Mouse (Mus musculus): Measurements from ENCODE around the gene Ndufa4l2. TPM values are rescaled to one million over a fixed set of nuclear protein-coding genes. Genes with fewer than 3 reads are reported as not detected.

The Ndufa4l2 gene
- total RNA-seq, 2 experiments from 2014 or later = 6.0 to 7.0 TPM

DNA sequence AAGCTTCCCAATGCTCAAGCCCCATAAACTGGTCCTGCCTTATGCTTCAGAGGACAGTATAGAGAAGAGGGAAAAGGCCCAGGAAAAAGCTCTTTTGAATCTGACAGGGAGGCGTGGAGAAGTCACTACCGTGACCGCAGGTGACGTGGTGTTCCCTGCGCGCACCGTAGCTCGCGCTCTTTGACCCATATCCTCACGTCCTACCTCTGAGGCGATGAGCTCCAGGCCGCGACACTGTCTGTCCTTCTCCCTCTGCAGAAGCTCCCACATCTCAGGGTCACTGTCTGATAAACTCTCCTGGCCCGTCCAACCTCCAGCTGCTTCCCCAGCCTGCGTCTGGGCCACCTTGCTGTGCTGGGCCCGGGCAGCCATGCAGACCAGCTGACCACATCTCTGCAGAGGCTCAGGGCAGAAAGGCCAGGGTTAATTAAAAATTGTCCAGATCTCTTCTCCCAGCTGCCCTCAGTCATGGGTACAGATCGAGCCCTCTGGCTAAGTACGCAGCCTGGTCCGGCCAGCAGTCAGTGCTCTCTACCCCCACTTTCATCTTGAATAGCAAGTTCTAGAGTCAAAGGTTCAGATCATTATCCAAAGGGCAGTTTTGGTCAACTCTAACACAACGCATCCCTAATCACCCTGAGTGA is 6.1 kb downstream of the Ndufa4l2 start:
- intact Hi-C loops (cut with DNase I) = no loop called here

DNA sequence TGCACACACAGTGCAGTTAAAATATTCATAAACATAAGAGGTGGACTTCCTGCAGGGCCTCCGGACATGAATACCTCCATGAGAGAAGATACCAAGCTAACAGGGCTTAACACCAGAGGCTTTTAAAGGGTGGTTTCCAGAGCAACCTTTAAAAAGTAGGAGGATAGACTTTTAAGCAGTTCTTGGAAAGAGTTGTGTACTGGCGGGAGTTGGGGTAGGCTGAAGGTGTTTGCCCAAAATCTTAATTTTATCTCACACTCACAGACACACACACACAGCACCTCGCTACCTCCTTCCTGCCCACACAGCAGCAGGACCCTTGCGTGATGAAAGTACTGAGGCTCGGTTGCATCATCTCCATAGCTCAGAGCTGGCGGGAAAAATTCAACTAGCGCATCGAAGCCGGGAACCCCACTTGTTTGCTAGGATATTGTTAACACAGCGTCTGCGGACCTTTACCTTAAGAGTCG is 6.9 kb downstream of the Ndufa4l2 start:
- intact Hi-C loops (cut with DNase I) = no loop called here
- no peak for DNase-seq (ENCODE audit: extremely low spot score in 1 of 2, low spot score in 2 of 2)

More for the DNA sequence above, 6.1 kb downstream of the Ndufa4l2 start:
- DNase-seq (ENCODE audit: extremely low spot score in 1 of 2, low spot score in 2 of 2) = no peak

DNA sequence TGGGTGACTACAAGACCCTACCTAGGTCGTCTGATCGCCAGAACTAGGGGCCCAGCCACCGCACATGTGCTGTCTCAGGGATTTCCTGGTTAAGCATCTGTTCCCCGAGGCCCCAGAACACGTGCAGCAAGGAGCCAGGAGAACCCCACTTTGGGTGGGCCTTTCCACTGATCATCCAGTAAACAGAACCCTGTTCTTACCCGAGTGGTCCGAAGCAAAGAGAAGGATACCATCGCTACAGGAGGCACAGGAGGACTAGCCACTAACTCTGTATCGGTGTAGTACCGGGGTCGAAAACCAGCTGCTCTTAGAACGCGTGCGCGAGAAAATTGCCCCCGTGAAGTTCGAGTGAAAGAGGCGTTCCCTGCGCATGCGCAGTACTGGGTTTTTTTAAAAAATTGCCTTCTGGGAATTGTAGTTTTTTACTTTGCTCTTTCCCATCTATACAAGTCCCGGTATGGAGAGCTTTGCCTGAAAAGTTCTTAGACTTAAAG is 7.4 kb downstream of the Ndufa4l2 start, which contains the start of gene Shmt2:
Gene Shmt2, minus strand, starts transcription at position 357 of the 494 bp plus-strand sequence.
- DNase-seq (ENCODE audit: extremely low spot score in 1 of 2, low spot score in 2 of 2) = peak; percentile 86 to 89
- intact Hi-C loops (cut with DNase I) = no loop called here

DNA sequence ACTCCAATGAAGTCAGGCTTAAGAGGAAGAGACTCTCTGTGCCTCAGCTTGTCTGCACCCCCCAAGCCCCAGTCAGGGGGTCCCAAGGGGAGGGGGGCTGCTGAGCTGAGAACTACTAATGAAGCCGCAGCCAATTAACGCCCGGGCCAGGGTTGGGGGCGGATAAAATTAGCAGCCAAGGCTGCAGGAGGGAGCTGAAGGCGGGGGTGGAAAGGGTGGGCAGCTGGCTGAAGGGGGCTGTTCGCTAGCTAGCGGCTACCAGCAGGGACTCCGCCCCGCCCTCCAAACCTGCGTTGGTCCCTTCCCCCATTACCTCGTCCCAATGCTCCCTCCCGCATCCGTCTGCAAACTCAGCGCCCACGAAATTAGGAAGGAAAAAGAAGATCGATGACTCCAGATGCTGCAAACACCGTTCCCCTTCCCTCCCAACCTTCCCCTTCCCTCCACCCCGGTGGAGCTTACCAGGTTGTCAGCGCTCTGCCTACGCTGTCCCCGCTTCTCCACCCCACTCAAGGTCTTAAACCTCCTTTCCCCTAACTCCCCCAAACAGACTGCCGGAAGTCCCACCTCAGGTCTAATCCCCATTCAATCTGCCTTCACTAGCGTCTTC is 10.0 kb downstream of the Ndufa4l2 start:
- intact Hi-C loops (cut with DNase I) = no loop called here
- DNase-seq (ENCODE audit: extremely low spot score in 1 of 2, low spot score in 2 of 2) = peak in 1 of 2 experiments; percentile 43

DNA sequence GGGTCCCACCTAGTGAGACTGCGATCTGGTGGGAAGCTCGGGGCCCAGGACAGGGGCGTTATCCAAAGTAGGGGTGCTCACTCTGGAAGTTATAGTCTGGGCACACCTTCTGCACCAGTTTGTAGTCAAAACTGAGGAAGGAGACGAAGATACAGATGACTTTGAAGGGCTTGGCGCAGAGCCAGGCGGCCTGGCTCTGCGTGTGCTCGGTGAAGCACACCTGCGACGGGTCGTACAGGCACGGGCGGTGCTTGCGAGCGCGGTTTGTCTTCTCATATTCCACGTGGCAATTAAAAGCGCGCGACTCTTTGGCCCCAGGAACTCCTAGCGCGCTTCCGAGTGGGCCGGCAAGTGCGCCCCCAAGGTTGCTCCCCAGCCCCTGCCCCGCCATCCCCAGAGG is 11.3 kb downstream of the Ndufa4l2 start:
- DNase-seq (ENCODE audit: extremely low spot score in 1 of 2, low spot score in 2 of 2) = no peak
- intact Hi-C loops (cut with DNase I) = no loop called here

DNA sequence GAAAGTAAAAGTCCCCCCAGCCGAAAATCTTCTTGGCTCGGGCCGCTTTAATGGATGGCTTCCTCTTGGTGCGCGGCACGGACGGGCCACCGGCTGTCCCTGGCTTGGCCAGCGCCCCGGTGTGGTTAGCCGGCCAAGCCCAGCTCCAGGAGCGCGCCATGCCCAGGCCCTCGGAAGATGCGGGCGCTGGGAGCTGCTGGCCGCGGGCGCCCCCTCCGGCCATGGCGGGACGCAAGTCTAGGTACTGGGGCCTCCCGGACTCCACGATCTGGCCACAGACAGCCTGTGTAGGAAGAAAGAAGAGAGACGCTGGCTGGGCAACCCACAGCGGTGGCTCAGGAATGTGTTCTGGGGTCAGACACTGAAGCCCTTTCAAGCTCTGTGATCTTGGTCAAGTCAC is 11.9 kb downstream of the Ndufa4l2 start:
- intact Hi-C loops (cut with DNase I) = no loop called here

DNA sequence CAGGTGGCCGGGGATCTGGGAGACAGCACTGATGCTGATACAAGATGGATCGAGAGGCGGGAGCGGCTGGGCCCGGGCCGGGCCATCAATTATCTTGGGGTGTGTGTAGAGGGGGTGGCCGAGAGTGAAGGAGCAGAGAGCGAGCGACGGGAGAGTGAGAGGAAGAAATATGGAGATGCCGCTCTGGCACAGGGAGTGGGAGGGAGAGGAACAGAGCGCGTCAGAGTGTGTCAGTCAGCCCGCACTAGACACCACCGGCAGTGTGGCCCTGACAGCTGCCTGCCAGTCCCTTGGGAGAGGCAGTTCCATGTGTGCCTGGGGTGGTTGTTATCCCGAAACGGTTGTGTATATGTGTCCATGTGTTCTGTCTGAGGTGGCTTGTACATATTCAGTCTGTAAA is 12.7 kb downstream of the Ndufa4l2 start:
- intact Hi-C loops (cut with DNase I) = no loop called here
- no peak for DNase-seq (ENCODE audit: extremely low spot score in 1 of 2, low spot score in 2 of 2)

More for the DNA sequence above, 11.9 kb downstream of the Ndufa4l2 start:
- peak in 1 of 2 experiments; percentile 73 for DNase-seq (ENCODE audit: extremely low spot score in 1 of 2, low spot score in 2 of 2)

DNA sequence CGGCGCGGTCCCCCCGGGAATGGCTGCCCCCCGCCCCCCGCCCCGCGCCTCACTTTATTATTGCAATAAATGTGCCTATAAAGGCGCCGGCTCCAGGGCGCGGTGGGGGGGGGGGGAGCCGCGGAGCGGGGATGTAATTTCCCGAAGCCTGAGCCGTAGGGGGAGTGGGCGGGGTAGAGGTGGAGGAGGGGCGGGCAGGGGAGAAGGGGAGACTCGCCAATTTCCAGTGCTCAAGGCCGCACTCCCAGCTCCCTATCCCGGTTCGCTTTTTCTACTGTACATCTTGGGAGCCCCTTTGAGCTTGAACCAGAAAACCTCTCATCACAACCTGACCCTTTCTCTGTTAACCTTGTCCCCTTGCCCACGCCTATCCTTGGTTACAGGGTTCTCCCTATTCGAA is 16.2 kb downstream of the Ndufa4l2 start:
- intact Hi-C loops (cut with DNase I) = no loop called here
- no peak for DNase-seq (ENCODE audit: extremely low spot score in 1 of 2, low spot score in 2 of 2)

DNA sequence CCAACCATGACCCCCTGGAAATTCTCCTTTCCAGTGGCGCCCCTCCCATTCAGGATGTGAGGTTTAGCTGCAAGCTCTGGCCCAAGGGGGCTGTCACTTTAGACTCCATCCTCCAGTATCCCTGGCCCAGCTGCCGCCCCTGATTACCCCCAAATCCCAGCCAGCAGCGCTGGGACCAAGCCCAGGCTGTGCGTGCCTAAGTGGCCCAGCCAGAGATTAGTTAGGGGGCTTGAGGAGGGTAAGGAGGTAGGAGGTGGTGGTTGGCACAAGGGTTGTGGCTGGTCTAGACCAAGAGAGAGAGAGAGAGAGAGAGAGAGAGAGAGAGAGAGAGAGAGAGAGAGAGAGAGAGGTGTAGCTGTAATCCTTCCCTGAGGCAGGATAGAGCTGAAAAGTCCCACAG is 16.8 kb downstream of the Ndufa4l2 start:
- DNase-seq (ENCODE audit: extremely low spot score in 1 of 2, low spot score in 2 of 2) = no peak

DNA sequence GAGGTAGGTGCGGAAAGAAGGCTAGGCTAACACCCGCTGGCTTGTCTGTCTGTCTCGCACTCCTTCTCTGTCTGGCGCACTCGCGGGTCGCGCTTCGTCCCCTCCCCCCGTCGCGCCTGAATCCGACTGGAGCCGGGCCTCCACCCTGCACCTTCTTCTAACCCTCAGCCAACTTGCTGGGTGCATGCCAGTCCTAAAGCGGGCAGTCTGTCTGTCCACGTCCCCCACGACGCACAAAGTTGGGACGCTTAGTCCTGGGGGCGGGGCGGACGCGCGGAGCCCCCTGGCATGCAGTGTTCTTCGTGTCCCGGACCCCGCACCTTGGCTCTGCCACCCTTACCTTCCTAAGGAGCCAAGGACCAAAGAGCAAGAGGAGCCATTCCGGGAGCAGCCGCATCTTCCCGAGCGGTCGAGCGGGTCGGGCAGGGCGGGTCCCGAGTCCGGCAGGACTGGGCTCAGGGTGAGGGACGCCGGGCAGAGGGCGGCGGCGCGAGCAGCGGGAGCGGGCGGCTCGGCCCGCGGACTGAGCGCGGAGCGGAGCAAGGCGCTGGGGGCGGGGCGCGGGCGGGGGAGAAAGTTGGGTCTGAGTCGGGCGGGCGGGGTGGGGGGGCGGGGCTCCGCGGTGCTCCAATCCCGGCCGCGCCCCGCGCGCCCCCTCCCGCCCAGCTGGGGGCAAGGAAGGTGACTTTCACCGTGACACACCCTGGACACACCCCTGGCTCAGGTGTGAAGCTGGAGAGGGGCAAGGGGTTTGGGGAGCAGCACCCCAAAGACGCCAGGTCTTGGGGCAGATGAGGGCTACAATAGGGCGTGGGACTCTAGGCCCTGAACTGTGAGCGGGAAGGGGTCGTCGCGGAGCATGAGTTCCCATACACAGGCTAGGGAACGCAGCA is 19.5 kb downstream of the Ndufa4l2 start, which contains the start of gene Nxph4:
Gene Nxph4, minus strand, starts transcription at position 524 of the 893 bp plus-strand sequence.
- no peak for DNase-seq (ENCODE audit: extremely low spot score in 1 of 2, low spot score in 2 of 2)
- intact Hi-C loops (cut with DNase I) = no loop called here

More for the DNA sequence above, 16.8 kb downstream of the Ndufa4l2 start:
- intact Hi-C loops (cut with DNase I) = no loop called here

DNA sequence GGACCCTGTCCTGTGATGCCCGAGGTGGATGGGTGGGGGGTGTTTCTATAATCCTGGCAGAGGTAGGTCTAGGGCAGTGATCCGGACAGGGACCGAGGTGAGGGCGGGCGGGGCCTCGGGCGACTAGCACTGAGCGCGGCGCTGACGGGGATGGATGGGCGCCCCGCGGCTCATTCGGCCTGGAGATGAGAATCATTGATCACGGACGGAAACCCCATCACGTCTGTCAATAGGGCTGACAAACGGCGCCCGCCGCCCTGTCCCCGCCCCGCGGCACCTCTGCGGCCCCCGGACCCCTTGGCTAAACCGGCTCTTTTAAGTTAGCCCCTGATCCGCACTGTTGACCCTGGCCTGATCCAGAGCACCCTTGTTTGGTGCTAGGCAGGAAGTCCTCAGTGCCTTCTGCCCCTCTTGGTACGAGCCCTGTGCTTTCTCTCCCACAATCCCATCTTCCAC is 20.2 kb downstream of the Ndufa4l2 start:
- intact Hi-C loops (cut with DNase I) = loop anchor here (5.0 kb wide), 1 partner anchor 198 kb away; no protein-coding TSS in a partner anchor
- no peak for DNase-seq (ENCODE audit: extremely low spot score in 1 of 2, low spot score in 2 of 2)

DNA sequence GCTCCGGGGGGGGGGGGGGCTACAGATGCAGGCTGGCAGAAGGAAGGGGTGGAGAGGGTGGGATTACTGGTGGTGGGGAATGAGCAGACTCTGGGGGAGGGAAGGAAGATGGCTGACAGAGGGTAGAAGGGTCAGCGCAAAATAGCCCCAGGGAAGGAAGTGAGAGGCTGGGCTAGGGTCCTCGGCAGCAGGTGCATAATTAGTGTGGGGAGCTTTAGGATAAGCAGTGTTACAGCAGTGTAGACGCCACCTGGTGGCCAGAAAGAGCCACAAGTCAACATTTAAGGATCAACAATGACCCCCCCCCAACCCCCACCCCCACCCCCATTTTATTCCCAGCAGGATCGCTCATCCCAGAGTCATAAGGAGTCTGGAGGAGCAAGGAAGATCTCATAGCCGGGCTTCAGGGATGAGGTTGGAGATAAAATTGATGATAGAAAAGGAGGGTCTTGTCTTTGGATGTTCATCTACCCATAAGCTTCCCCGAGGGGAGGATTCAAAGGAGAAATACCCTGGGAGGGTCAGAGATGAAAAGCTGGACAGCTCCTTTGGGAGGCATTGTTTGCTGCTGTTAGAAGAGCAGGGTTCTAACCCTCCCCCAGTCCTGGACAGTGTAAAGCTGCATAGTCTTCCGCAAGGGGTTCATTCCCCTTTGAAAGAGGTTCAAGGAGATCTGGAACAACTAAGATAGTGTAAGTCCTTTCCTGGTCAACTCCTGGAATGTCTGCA is 22.0 kb downstream of the Ndufa4l2 start:
- DNase-seq (ENCODE audit: extremely low spot score in 1 of 2, low spot score in 2 of 2) = no peak
- intact Hi-C loops (cut with DNase I) = loop anchor here (1.0 to 5.0 kb wide), 2 partner anchors 23 to 199 kb away; no protein-coding TSS in a partner anchor

DNA sequence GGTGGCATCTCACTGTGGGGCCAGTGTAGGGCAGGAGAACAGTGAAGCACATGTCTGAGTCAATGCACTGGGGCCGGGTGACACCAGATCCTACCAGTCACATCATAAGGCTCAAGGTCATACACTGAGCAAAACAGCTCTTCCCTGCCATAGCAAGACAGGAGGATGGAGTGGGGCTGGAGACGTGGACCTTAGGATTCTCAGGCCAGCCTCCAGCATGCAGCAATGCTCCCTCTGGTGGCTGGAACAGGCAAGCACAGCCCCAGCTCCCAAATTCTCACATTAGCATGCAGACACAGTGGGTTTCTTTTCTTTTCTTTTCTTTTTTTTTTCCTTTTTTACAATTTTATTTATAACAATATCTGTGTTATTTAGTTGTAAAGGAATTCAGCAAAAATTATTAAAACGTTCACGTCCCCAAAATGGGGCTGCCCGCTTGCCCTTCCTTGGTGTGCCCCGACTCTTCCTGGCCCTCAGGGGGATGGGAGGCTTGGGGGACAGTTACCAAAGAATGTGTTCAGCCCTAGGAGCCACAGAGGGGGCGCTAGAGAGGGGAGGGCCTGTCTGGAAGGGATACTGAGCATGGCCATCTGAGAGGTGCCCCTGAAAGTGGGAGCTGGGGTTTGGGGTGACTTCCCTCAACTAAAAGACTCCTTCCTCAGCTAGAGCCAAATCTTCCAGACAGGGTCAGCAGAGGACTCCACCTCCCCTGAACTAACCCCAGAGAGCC is 23.3 kb downstream of the Ndufa4l2 start:
- intact Hi-C loops (cut with DNase I) = loop anchor here (5.0 kb wide), 1 partner anchor 201 kb away; no protein-coding TSS in a partner anchor

DNA sequence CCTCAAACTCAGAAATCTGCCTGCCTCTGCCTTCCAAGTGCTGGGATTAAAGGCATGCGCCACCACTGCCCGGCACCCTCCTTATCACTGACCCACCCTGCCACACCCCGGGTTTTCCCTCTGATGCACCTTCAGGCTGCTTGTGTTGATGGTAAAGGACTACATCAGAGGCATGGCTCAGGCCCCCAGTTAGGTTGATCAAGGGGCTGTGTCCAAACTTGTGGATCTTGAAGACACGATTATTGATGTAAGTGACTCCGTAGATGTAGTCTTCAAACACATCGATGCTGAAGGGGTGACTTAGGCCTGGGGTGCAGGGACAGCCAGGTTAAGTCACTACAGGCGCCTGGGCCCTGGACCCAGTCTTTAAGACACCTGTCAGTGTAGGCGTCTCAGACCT is 26.7 kb downstream of the Ndufa4l2 start:
- intact Hi-C loops (cut with DNase I) = no loop called here
- DNase-seq (ENCODE audit: extremely low spot score in 1 of 2, low spot score in 2 of 2) = no peak

More for the DNA sequence above, 23.3 kb downstream of the Ndufa4l2 start:
- peak; percentile 80 to 87 for DNase-seq (ENCODE audit: extremely low spot score in 1 of 2, low spot score in 2 of 2)

DNA sequence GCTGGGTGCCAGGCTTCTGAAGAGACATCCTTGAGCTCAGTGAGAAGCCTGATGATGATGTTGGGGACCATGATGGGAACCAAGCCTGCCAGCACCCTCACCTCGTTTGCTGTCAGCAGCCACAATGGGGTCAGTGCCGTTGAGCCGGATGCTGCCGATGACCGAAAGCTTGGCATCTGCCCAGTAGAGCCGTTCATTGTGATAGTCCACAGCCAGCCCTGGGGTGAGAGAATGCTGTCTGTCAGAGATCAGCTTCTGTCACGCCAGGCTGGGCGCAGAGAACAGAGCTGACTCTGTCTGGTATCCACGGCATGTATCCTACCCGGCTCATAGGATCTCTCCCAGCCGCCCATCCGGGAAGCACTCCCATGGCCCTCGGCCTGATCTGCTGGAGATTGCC is 27.3 kb downstream of the Ndufa4l2 start:
- DNase-seq (ENCODE audit: extremely low spot score in 1 of 2, low spot score in 2 of 2) = no peak
- intact Hi-C loops (cut with DNase I) = no loop called here

DNA sequence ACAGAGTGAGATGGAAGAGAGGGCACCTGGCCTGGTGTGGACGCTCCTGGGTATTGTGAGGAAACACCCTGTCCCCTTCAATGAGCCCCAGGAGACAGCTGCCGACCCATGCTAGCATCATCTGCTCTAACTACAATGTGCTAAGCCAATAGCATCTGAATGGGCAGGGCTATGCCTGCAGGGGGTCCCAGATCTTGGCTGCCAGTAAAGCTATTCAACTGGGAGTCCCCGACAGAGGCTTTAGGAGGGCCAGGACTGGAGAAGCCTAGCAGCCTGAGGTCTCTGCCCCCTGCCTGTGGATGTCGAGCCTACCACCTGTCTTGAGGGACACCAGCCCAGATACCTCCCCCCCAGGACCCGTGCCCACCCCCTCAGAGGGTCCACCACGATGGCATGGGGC is 28.0 kb downstream of the Ndufa4l2 start:
- intact Hi-C loops (cut with DNase I) = no loop called here

DNA sequence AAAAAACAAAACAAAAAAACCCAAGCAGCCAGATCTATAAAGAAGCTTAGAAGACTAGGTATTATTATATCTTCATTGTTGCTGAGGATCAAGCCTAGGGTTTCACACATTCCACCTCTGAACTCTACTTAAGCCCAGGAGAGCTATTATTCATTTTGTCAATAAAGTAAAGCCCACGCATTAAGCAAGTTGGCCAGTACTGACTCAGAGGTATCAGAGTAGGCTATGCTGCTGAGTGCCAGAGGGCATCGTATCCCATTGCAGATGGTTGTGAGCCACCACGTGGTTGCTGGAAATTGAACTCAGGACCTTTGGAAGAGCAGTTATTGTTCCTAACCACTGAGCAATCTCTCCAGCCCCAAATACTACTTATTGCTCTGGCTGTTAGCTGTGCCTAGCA is 29.1 kb downstream of the Ndufa4l2 start:
- intact Hi-C loops (cut with DNase I) = no loop called here
- DNase-seq (ENCODE audit: extremely low spot score in 1 of 2, low spot score in 2 of 2) = no peak

More for the DNA sequence above, 28.0 kb downstream of the Ndufa4l2 start:
- DNase-seq (ENCODE audit: extremely low spot score in 1 of 2, low spot score in 2 of 2) = no peak

DNA sequence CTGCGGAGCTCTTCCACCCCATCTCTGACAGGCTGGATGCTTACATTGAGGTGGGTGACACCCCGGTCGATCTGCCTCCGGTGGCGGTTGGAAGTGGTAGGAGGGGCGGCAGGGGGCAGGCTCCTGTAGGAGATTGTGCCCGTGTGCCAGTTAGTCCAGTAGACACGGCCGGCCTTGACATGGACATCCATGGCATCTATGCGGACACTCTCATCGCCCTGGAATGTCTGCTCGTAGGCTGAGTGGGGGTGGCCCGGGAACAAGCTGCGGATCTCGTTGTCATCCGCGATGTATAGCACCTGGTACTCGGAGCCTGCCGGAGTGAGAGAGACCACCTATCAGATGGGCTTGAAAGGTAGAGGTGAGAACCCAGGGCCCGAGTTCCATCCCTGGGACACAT is 29.6 kb downstream of the Ndufa4l2 start:
- intact Hi-C loops (cut with DNase I) = no loop called here

More for the DNA sequence above, 29.6 kb downstream of the Ndufa4l2 start:
- no peak for DNase-seq (ENCODE audit: extremely low spot score in 1 of 2, low spot score in 2 of 2)

Data from left cerebral cortex, postnatal 10 days (tissue).